Mouse (Mus musculus) forebrain, embryonic 16.5 days (tissue): ENCODE measurements around the gene Lrrc8c. TPM values are rescaled to one million over a fixed set of nuclear protein-coding genes. Genes with fewer than 3 reads are reported as not detected.

Source experiments
- ATAC-seq: fragments of 200-750 bp; cut with Nextera tagmentation; 2 replicates; pipeline ENCODE4 v1.8.0; 2017; ENCODE audit warnings: mild to moderate bottlenecking, moderate library complexity
- H3K27ac ChIP-seq: fragments of 300-500 bp; sonication (generic); 2 replicates; pipeline ENCODE4 v1.5.1; 2014; ENCODE audit warnings: low read length, control low read depth
- H3K27me3 ChIP-seq: fragments of 300-500 bp; sonication (generic); replicated peaks from 2 replicates; pipeline ENCODE4 v1.6.1; 2014; ENCODE audit warnings: low read length; ENCODE audit not compliant: control insufficient read depth, insufficient read depth
- H3K36me3 ChIP-seq: fragments of 300-500 bp; sonication (generic); 2 replicates; pipeline ENCODE4 v1.6.1; 2014; ENCODE audit not compliant: control insufficient read depth, insufficient read depth
- H3K4me1 ChIP-seq: fragments of 300-500 bp; sonication (generic); replicated peaks from 2 replicates; pipeline ENCODE4 v1.6.1; 2014; ENCODE audit warnings: low read length; ENCODE audit not compliant: control insufficient read depth, insufficient read depth
- H3K4me2 ChIP-seq: fragments of 300-500 bp; sonication (generic); 2 replicates; pipeline ENCODE4 v1.6.1; 2014; ENCODE audit warnings: mild to moderate bottlenecking, low read length, control low read depth
- H3K4me3 ChIP-seq: fragments of 300-500 bp; sonication (generic); replicated peaks from 2 replicates; pipeline ENCODE4 v1.5.1; 2014; ENCODE audit warnings: mild to moderate bottlenecking, low read length, control low read depth
- H3K9ac ChIP-seq: fragments of 300-500 bp; sonication (generic); replicated peaks from 2 replicates; pipeline ENCODE4 v1.6.1; 2014; ENCODE audit warnings: low read depth, low read length, control low read depth
- H3K9me3 ChIP-seq: fragments of 300-500 bp; sonication (generic); 2 replicates; pipeline ENCODE4 v1.6.1; 2016; ENCODE audit warnings: low read length; ENCODE audit not compliant: control insufficient read depth
- WGBS: fragments of 180-500 bp; shearing (Covaris S2); extraction: QIAGEN DNeasy Blood & Tissue Kit; methylation state at CpG from one replicate; pipeline ENCODE4 v1.1.7; 2014; 5-methylcytosine and 5-hydroxymethylcytosine counted together
- polyA plus RNA-seq: library from polyadenylated mRNA; unstranded; fragments of >200 nt; fragmentation: Nextera tagmentation; extraction: Ambion mirVana; gene quantifications from 2 replicates; pipeline ENCODE4 v1.2.1, GENCODE M21; 2015

Lrrc8c gene
- polyA plus RNA-seq, 1 experiment from 2014 or later = 12.5 TPM

DNA sequence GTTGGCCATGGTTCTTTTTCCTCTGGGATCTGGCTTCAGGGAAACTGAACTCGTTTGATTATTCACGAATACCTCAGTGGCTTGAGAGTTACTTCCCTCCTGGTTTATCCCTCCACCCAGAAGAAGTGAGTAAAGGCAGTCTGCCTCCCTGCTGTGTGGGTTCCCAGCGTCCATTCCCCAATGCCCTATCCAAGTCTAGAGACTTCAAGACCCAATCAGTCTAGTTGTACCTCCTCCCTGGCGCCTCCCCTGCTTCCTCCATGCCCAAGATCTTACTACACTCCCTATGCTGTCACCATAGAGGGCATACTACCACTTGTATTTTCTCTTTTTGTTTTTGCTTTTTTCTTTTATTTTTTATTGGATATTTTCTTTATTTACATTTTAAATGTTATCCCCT, 80.1 kb downstream of the Lrrc8c start:
- H3K27me3 ChIP-seq = no peaks in the 10 kb centered on the region
- H3K9me3 ChIP-seq = no peaks in the 10 kb centered on the region
- no peak overlapping the region for H3K27ac ChIP-seq
- ATAC-seq = no peak
- WGBS = 63% methylated on average over 4 of the region's 4 CpGs
- no peak overlapping the region for H3K4me3 ChIP-seq
- no peaks in the 10 kb centered on the region for H3K4me1 ChIP-seq
- no peak overlapping the region for H3K9ac ChIP-seq
- H3K4me2 ChIP-seq = no peak overlapping the region
- no peaks in the 10 kb centered on the region for H3K36me3 ChIP-seq

DNA sequence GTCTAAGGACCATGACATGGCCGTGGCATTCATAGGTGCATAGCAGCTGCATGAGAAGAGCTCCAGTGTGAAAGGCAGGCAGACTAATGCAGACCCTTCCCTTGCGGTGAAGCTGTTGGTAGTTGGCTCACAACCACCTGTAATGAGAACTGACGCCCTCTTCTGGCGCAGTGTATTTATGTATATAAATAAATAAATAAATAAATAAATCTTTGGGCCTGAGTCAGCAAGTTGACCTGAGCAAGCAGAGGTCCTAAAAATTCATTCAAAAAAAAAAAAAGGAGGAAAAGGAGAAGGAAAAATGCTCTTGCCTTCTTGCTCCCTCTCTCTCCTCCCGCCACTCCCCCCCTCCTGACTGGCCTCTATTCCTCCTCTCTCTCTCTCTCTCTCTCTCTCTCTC, 81.8 kb downstream of the Lrrc8c start:
- no peak overlapping the region for H3K4me3 ChIP-seq
- H3K4me2 ChIP-seq = no peak overlapping the region
- no peaks in the 10 kb centered on the region for H3K4me1 ChIP-seq
- no peaks in the 10 kb centered on the region for H3K9me3 ChIP-seq
- no peak overlapping the region for H3K9ac ChIP-seq
- H3K27ac ChIP-seq = no peak overlapping the region
- WGBS = 71% methylated on average over 5 of the region's 5 CpGs
- H3K36me3 ChIP-seq = no peaks in the 10 kb centered on the region
- H3K27me3 ChIP-seq = no peaks in the 10 kb centered on the region
- ATAC-seq = no peak

DNA sequence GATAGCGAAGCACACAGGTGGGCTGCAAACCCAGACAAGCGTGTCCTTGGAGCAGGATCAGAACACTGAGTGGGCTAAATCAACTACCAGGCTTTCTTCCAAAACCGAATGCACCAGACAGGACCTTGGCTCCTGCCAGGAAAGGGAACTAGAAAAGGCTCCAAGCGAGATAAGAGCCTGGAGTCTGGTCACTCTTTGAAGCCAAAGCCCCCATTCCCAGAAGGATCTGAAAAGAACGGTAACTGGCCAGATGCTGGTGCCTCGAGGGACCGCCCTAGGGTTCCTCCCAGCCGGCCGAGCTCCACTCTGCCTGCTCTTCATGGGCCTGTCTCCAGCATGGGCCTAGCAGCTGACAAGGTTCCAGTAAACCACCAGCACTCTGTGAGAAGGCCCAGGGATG, 83.4 kb downstream of the Lrrc8c start:
- ATAC-seq = no peak
- Histone ChIP-seq H3K9me3 (no peaks in the 10 kb centered on the region), H3K27me3 (no peaks in the 10 kb centered on the region), H3K4me1 (no peaks in the 10 kb centered on the region), H3K9ac (no peak overlapping the region), H3K27ac (no peak overlapping the region), H3K36me3 (peaks cover 6% of the 10 kb centered on the region), H3K4me3 (no peak overlapping the region), H3K4me2 (no peak overlapping the region)
- 76% methylated on average over 9 of the region's 9 CpGs for WGBS

DNA sequence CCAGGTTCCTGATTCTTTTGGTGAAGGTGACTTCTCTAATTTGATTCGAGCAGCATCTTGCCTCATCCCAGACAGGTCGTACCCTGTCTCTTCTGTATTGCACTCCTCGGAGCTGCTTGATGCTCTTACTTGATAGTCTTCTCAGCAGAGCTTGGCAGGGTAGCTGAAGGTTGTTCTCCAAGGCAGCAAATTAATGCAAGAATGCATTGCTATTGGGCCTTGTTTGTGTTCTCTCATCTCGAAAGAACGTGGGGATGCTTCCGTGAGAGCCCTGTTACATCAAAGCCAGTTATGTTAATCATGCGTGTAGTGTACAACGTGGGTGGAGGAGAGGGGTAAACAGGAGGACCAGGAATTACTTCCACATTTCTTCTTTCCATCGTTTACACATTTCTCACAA, 86.5 kb downstream of the Lrrc8c start:
- Histone ChIP-seq H3K9ac (no peak overlapping the region), H3K4me2 (no peak overlapping the region), H3K27ac (no peak overlapping the region), H3K27me3 (no peaks in the 10 kb centered on the region), H3K4me3 (no peak overlapping the region), H3K9me3 (no peaks in the 10 kb centered on the region), H3K4me1 (no peaks in the 10 kb centered on the region), H3K36me3 (peaks cover 17% of the 10 kb centered on the region)
- no peak for ATAC-seq
- WGBS = 30% methylated on average over 9 of the region's 9 CpGs

DNA sequence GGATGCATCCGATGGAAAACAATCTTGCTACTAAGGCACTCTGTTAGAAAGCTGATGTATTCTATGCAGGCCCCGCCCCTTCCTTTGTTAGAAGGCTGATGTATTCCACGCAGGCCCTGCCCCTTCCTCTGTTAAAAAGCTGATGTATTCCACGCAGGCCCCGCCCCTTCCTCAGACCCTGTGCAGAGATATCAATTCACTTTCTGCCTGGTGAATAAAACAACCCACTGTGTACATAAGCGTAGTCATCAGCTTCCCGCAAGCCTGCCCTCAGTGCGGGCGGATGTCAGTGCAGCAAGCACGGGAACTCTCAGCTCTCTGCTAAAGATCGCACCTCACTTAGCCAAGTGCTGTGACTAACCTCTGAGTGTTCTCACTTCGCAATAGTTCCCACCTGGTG, 90.5 kb downstream of the Lrrc8c start:
- H3K27ac ChIP-seq = no peak overlapping the region
- H3K4me1 ChIP-seq = no peaks in the 10 kb centered on the region
- peaks cover 17% of the 10 kb centered on the region for H3K36me3 ChIP-seq
- H3K4me3 ChIP-seq = no peak overlapping the region
- no peak overlapping the region for H3K9ac ChIP-seq
- H3K4me2 ChIP-seq = no peak overlapping the region
- H3K9me3 ChIP-seq = no peaks in the 10 kb centered on the region
- no peaks in the 10 kb centered on the region for H3K27me3 ChIP-seq
- peak; percentile 43; the same call in 1 of the 2 replicates for ATAC-seq
- WGBS = 78% methylated on average over 12 of the region's 12 CpGs

DNA sequence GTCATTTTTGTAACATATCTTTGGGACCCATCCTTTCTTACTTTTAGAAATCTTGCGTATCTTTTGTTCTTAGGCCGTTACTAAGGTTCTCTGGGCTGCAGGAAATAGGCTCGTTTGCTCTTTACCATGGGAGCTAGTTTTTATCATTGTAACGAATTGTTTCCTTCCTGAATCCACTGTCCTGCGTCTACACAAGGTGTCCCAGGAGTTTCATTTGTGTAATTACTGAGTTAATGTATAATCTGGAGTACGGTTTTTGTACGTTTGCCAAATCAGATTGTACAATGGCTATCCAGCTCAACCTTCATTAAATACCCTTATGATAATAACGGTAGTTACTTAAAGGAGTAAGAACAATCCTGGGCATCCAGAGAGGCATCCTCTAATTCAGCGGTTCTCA, 93.8 kb downstream of the Lrrc8c start:
- ATAC-seq = no peak
- peaks cover 6% of the 10 kb centered on the region for H3K36me3 ChIP-seq
- 54% methylated on average over 9 of the region's 9 CpGs for WGBS
- H3K4me3 ChIP-seq = no peak overlapping the region
- H3K27ac ChIP-seq = no peak overlapping the region
- H3K4me2 ChIP-seq = no peak overlapping the region
- H3K4me1 ChIP-seq = no peaks in the 10 kb centered on the region
- no peak overlapping the region for H3K9ac ChIP-seq
- H3K27me3 ChIP-seq = no peaks in the 10 kb centered on the region
- H3K9me3 ChIP-seq = no peaks in the 10 kb centered on the region

DNA sequence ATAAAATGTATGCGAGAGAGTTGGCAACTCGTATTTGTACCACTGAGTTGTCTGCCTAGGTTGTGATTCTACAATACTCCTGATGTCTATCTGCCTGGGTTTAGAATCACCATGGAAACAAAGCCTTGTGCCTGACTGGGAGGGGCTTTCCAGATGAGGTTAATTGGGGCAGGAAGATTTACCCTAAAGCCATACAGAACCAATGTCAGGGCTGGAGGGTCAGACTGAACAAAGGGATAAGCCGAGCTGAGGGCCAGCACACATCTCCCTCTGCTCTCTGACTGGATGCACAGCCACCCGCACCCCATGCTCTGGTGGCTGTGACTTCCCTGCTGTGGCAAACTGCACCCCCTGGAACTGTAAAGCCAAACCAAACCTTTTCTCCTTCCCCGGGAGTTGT, 94.8 kb downstream of the Lrrc8c start:
- ATAC-seq = no peak
- Histone ChIP-seq H3K27ac (no peak overlapping the region), H3K4me1 (no peaks in the 10 kb centered on the region), H3K9ac (no peak overlapping the region), H3K36me3 (peaks cover 2% of the 10 kb centered on the region; the same call in 1 of the 2 replicates), H3K9me3 (no peaks in the 10 kb centered on the region), H3K4me2 (no peak overlapping the region), H3K4me3 (no peak overlapping the region), H3K27me3 (no peaks in the 10 kb centered on the region)
- whole genome bisulfite sequencing = 35% methylated on average over 5 of the region's 5 CpGs

DNA sequence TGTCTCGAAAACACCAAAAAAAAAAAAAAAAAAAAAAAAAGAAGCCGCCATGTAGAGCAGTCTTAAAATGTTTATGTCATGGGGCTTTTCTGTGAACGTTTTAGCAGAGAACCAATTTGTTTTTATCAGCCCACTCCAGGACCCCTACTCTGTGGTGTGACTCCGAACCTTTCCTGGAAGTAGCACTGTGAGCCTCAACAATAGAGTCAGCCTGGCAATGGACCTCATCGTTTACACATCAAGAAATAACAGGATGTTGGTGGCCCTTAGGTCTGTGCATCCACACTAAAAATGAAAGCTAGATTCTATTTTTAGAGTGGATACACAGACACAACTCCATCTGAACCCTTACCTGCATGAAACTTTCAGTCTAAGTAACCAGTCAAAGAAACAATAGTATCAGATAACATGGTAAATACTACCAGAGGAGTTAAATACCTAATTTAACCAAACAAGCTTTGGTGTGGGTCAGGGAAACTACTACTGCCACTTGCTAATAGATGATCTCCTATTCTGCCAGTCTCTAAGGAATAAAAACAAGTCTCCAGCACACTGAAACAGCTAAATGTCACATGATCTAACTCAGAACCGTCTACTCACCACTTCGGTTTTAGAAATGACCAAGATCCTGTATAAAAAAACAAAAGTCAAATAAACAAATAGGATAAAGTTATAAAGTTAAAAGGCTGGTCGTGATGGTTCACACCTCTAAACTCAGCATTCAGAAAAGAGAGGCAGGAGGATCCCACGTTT, 95.7 kb downstream of the Lrrc8c start:
- no peak overlapping the region for H3K27ac ChIP-seq
- no peak for ATAC-seq
- no peak overlapping the region for H3K9ac ChIP-seq
- H3K4me2 ChIP-seq = no peak overlapping the region
- no peaks in the 10 kb centered on the region for H3K27me3 ChIP-seq
- no peaks in the 10 kb centered on the region for H3K4me1 ChIP-seq
- H3K9me3 ChIP-seq = no peaks in the 10 kb centered on the region
- no peak overlapping the region for H3K4me3 ChIP-seq
- WGBS = 76% methylated on average over 9 of the region's 9 CpGs
- no peaks in the 10 kb centered on the region for H3K36me3 ChIP-seq

DNA sequence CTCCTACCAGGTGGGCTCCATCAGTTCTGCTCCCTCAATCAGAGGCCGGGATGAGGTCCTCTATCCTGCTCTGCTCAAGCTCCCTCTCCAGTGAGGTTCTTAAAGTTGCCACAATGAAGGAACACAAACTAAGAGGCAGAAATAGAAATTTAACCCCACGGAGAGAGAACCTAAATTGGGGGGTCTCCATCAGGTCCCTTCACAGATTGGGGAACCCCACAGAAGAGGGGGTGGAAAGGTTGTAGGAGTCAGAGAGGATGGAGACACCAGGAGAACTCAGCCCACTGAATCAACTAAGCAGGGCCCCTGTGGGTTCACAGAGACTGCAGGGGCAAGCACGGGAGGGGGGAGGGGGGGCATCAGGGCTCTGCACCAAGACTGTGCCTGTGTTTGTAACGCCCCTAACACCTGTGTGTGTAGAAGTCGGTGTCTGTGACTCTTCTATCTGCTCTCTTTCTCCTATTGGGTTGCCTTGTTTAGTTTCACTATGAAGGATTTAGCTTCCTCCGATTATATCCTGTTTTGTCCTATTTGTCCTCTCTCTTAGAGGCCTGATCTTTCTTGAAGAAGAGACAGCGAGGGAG, 96.8 kb downstream of the Lrrc8c start:
- Histone ChIP-seq H3K27ac (no peak overlapping the region), H3K4me1 (no peaks in the 10 kb centered on the region), H3K4me3 (no peak overlapping the region), H3K36me3 (no peaks in the 10 kb centered on the region), H3K27me3 (no peaks in the 10 kb centered on the region), H3K9ac (no peak overlapping the region), H3K9me3 (no peaks in the 10 kb centered on the region), H3K4me2 (no peak overlapping the region)
- WGBS = 79% methylated on average over 6 of the region's 7 CpGs
- no peak for ATAC-seq
